Mouse (Mus musculus): ENCODE measurements around the gene Anxa2. TPM values are rescaled to one million over a fixed set of nuclear protein-coding genes. Genes with fewer than 3 reads are reported as not detected.

Gene Anxa2
- polyA plus RNA-seq, 1 experiment from 2014 or later = 251 TPM

- Histone ChIP-seq H3K27me3 (replicated peaks) (no peaks in the 10 kb centered on the region), H3K27ac (replicated peaks) (no peak overlapping the region), H3K9me3 (replicated peaks) (no peaks in the 10 kb centered on the region), H3K4me2 (no peak overlapping the region), H3K4me3 (replicated peaks) (no peak overlapping the region), H3K4me1 (peaks cover 19% of the 10 kb centered on the region), H3K36me3 (no peaks in the 10 kb centered on the region), H3K9ac (replicated peaks) (no peak overlapping the region)
- no peak for ATAC-seq (ENCODE audit: low FRiP score)
- 87% methylated on average over 2 of the region's 2 CpGs for WGBS
Observed at GRCm38 (mm10) chr9:69463046-69463445, 9.6 kb downstream of the Anxa2 start.

- Histone ChIP-seq H3K4me2 (no peak overlapping the region), H3K9ac (replicated peaks) (no peak overlapping the region), H3K36me3 (no peaks in the 10 kb centered on the region), H3K27me3 (replicated peaks) (no peaks in the 10 kb centered on the region), H3K4me3 (replicated peaks) (no peak overlapping the region), H3K9me3 (replicated peaks) (no peaks in the 10 kb centered on the region), H3K27ac (replicated peaks) (no peak overlapping the region), H3K4me1 (peaks cover 20% of the 10 kb centered on the region)
- 57% methylated on average over 6 of the region's 6 CpGs for WGBS
- ATAC-seq (ENCODE audit: low FRiP score) = no peak
Observed at GRCm38 (mm10) chr9:69464109-69464756, 10.8 kb downstream of the Anxa2 start.

DNA sequence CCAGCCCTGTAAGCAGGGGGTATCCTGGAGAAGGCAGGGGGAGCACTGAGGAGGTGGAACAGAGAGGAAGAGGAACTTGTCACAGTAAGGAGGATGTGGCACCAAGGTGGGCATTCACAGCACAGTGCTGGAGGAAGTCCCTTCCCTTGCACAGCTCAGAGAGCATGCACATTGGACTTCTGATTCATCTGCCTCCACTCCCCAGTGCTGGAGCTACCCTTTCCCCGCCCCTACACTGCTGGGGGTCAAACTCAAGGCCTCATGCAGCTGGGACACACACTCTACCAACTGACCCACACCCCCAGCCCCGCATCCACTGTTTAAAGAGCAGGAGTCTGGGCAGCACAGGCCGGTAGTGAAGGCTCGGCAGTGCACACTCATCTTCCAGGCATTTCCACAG is 12.7 kb downstream of the Anxa2 start:
- no peak for ATAC-seq (ENCODE audit: low FRiP score)

GRCm38 (mm10) chr9:69467310-69467939 is 14.0 kb downstream of the Anxa2 start:
- Histone ChIP-seq H3K36me3 (no peaks in the 10 kb centered on the region), H3K27me3 (replicated peaks) (no peaks in the 10 kb centered on the region), H3K4me3 (replicated peaks) (no peak overlapping the region), H3K9me3 (replicated peaks) (no peaks in the 10 kb centered on the region), H3K4me1 (peaks cover 38% of the 10 kb centered on the region), H3K4me2 (no peak overlapping the region), H3K27ac (replicated peaks) (0 out of 2 replicates have a peak overlapping the region, but pooled peaks have one; percentile 2), H3K9ac (replicated peaks) (no peak overlapping the region)
- ATAC-seq (ENCODE audit: low FRiP score) = no peak
- 68% methylated on average over 10 of the region's 10 CpGs for WGBS

More for the DNA sequence above, 12.7 kb downstream of the Anxa2 start:
- H3K4me2 ChIP-seq = no peak overlapping the region
- H3K4me3 ChIP-seq (replicated peaks) = no peak overlapping the region
- H3K27ac ChIP-seq (replicated peaks) = no peak overlapping the region
- no peaks in the 10 kb centered on the region for H3K9me3 ChIP-seq (replicated peaks)
- H3K9ac ChIP-seq (replicated peaks) = no peak overlapping the region
- H3K36me3 ChIP-seq = no peaks in the 10 kb centered on the region
- 74% methylated on average over 4 of the region's 4 CpGs for WGBS
- H3K27me3 ChIP-seq (replicated peaks) = no peaks in the 10 kb centered on the region
- peaks cover 34% of the 10 kb centered on the region for H3K4me1 ChIP-seq

- no peak for ATAC-seq (ENCODE audit: low FRiP score)
- Histone ChIP-seq H3K9ac (replicated peaks) (no peak overlapping the region), H3K27me3 (replicated peaks) (no peaks in the 10 kb centered on the region), H3K4me1 (peaks cover 39% of the 10 kb centered on the region), H3K4me2 (peak overlapping the region; percentile 22; the same call in 1 of the 2 replicates), H3K27ac (replicated peaks) (no peak overlapping the region), H3K4me3 (replicated peaks) (no peak overlapping the region), H3K36me3 (no peaks in the 10 kb centered on the region), H3K9me3 (replicated peaks) (no peaks in the 10 kb centered on the region)
- 12% methylated on average over 9 of the region's 9 CpGs for WGBS
Observed at GRCm38 (mm10) chr9:69468991-69469390, 15.6 kb downstream of the Anxa2 start.

DNA sequence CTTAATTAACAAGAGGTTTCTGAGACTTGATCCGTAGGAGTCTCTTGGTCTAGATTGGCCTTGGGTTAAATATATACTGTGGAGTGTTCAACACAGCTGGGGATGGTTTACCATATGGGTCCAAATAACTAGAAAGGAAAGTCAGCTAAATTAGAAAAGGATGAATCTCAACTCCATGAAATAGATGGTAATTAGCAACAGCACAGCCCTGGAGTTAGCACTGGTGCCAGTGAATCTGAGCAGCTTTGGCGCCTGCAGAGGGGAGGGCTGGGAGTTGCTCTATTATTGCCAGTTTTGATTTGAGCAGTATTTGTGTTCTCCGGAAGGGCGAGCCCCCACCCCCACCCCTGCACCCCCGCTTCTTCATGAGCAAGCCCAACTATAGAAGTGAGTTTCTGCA is 16.9 kb downstream of the Anxa2 start:
- WGBS = 66% methylated on average over 5 of the region's 5 CpGs
- ATAC-seq (ENCODE audit: low FRiP score) = no peak

GRCm38 (mm10) chr9:69470921-69471320 is 17.5 kb downstream of the Anxa2 start:
- Histone ChIP-seq H3K4me1 (peaks cover 33% of the 10 kb centered on the region), H3K27ac (replicated peaks) (peak overlapping the region; percentile 37; the same call in 1 of the 2 replicates), H3K9me3 (replicated peaks) (no peaks in the 10 kb centered on the region), H3K36me3 (no peaks in the 10 kb centered on the region), H3K4me3 (replicated peaks) (no peak overlapping the region), H3K27me3 (replicated peaks) (no peaks in the 10 kb centered on the region), H3K4me2 (no peak overlapping the region), H3K9ac (replicated peaks) (no peak overlapping the region)
- WGBS = 34% methylated on average over 6 of the region's 6 CpGs
- no peak for ATAC-seq (ENCODE audit: low FRiP score)

More for the DNA sequence above, 16.9 kb downstream of the Anxa2 start:
- H3K9me3 ChIP-seq (replicated peaks) = no peaks in the 10 kb centered on the region
- no peaks in the 10 kb centered on the region for H3K36me3 ChIP-seq
- H3K27ac ChIP-seq (replicated peaks) = 0 out of 2 replicates have a peak overlapping the region, but pooled peaks have one; percentile 37
- peaks cover 33% of the 10 kb centered on the region for H3K4me1 ChIP-seq
- no peak overlapping the region for H3K9ac ChIP-seq (replicated peaks)
- H3K4me2 ChIP-seq = no peak overlapping the region
- no peak overlapping the region for H3K4me3 ChIP-seq (replicated peaks)
- H3K27me3 ChIP-seq (replicated peaks) = no peaks in the 10 kb centered on the region

DNA sequence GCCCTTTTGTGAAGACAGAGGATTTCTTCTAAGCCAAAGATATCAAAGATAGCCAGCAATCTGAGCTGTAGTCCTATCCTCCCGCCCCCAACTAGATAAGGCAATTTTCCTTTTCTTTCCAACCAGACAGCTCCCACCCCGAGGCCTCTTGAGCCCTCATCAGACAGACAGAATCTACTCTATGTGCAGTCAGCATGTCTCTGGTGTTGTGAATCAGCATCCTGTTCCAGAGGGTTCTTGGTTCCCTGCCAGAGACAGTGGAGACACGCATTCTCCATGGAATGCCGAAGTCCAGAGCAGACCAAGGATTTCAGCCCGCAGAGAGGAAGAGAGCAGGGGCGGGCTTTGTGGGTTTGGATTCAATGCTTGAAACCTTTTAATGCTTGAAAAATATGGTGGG is 19.3 kb downstream of the Anxa2 start:
- H3K4me2 ChIP-seq = no peak overlapping the region
- H3K27ac ChIP-seq (replicated peaks) = peak overlapping the region; percentile 43; the same call in 1 of the 2 replicates
- H3K9me3 ChIP-seq (replicated peaks) = no peaks in the 10 kb centered on the region
- H3K9ac ChIP-seq (replicated peaks) = no peak overlapping the region
- WGBS = 77% methylated on average over 6 of the region's 6 CpGs
- H3K27me3 ChIP-seq (replicated peaks) = no peaks in the 10 kb centered on the region
- peaks cover 44% of the 10 kb centered on the region for H3K4me1 ChIP-seq
- ATAC-seq (ENCODE audit: low FRiP score) = no peak
- no peaks in the 10 kb centered on the region for H3K36me3 ChIP-seq
- no peak overlapping the region for H3K4me3 ChIP-seq (replicated peaks)

DNA sequence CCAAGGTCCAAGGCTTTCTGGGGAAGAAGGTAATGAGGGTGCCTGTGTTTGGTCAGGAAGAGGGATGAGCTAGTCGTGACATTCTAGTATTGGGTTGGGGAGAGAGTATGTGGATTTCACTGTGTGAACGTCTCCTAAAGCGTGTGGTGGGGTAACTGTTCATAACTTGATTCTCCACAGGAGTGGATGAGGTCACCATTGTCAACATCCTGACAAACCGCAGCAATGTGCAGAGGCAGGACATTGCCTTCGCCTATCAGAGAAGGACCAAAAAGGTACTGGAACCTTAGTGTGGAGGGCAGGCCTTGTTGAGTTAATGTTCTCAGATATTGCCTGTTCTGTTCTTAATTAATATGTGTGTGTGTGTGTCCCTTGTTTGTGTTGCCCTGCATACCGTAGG is 22.5 kb downstream of the Anxa2 start:
- Histone ChIP-seq H3K4me3 (replicated peaks) (no peak overlapping the region), H3K4me1 (peaks cover 23% of the 10 kb centered on the region), H3K27me3 (replicated peaks) (no peaks in the 10 kb centered on the region), H3K36me3 (no peaks in the 10 kb centered on the region), H3K4me2 (no peak overlapping the region), H3K27ac (replicated peaks) (no peak overlapping the region), H3K9ac (replicated peaks) (no peak overlapping the region), H3K9me3 (replicated peaks) (no peaks in the 10 kb centered on the region)
- 82% methylated on average over 6 of the region's 6 CpGs for WGBS
- no peak for ATAC-seq (ENCODE audit: low FRiP score)

DNA sequence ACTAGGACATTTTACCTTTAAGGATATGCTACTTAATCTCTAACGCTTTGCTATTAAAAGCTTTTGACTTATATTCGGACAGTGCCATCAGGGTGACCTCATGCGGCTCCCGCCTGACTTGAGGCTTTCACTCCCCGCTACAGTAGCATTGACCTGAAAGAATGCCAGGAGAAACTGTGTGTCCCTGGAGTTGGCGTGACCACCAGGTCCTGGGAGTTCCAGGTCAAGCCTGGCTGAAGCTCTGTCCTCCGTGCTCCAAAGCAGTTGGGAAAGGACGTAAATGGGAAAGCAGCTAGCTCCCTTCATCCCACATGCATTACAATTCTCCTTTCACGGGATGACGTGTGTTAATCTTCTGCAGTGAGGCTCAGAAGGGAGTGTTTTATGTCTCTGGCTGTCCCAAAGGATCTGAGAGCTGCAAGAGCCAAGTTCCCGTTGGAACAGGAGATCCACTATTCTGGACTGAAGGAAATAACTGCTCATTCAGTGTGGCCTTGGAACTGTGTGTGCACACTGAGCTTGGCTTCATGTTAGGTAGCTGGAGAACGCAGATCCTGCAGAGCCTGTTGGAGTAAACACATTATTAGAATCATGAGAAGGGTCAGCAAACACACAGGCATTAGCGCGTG is 23.9 kb downstream of the Anxa2 start:
- WGBS = 51% methylated on average over 14 of the region's 14 CpGs
- no peaks in the 10 kb centered on the region for H3K27me3 ChIP-seq (replicated peaks)

DNA sequence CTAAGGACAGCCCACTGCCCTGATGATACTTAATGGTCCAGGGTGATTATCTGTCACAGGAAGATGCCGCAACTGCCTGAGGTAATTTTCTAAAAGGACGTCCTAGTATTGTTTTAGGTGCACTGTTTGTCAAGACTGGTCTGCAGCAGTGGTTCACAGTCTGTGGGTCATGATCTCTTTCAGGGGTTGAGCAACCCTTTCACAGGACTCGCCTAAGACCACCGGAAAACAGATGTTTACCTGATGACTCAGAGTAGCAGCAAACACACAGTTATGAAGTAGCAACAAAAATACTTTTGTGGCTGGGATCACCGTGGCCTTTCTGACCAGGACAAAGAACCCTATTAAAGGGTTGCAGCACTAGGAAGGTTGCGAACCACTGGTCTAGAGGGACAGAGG is 24.4 kb downstream of the Anxa2 start:
- H3K9me3 ChIP-seq (replicated peaks) = no peaks in the 10 kb centered on the region
- H3K27ac ChIP-seq (replicated peaks) = 0 out of 2 replicates have a peak overlapping the region, but pooled peaks have one; percentile 25
- no peak overlapping the region for H3K4me3 ChIP-seq (replicated peaks)
- H3K4me2 ChIP-seq = no peak overlapping the region
- no peak for ATAC-seq (ENCODE audit: low FRiP score)
- no peaks in the 10 kb centered on the region for H3K27me3 ChIP-seq (replicated peaks)
- 73% methylated on average over 6 of the region's 6 CpGs for WGBS
- H3K36me3 ChIP-seq = no peaks in the 10 kb centered on the region
- no peak overlapping the region for H3K9ac ChIP-seq (replicated peaks)
- peaks cover 14% of the 10 kb centered on the region for H3K4me1 ChIP-seq

More for the DNA sequence above, 23.9 kb downstream of the Anxa2 start:
- Histone ChIP-seq H3K36me3 (no peaks in the 10 kb centered on the region), H3K4me1 (peaks cover 17% of the 10 kb centered on the region), H3K9me3 (replicated peaks) (no peaks in the 10 kb centered on the region), H3K9ac (replicated peaks) (no peak overlapping the region), H3K27ac (replicated peaks) (0 out of 2 replicates have a peak overlapping the region, but pooled peaks have one; percentile 25), H3K4me3 (replicated peaks) (no peak overlapping the region), H3K4me2 (no peak overlapping the region)
- no peak for ATAC-seq (ENCODE audit: low FRiP score)

DNA sequence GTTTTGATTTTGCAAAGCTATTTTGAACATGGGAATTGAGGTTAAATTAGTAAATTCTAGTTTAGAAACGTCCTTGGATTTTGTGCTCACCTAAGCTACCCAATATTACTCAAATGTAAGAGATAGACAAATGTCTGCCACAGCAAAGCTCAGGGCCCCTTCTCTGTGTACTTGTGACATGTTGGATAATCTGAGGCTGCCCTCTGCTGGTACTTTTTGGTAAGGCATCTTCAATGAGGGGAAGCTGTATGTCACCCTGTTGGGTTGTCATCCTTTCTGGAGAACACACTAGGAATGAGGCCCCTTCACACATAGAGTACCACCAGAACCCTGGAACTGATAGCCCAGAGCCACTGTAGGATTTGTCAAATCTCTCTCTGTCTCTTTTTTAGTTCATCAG is 26.9 kb downstream of the Anxa2 start:
- 0 out of 2 replicates have a peak, but pooled peaks have one; percentile 65 for ATAC-seq (ENCODE audit: low FRiP score)
- Histone ChIP-seq H3K27ac (replicated peaks) (no peak overlapping the region), H3K9ac (replicated peaks) (no peak overlapping the region), H3K36me3 (no peaks in the 10 kb centered on the region), H3K4me1 (peaks cover 14% of the 10 kb centered on the region), H3K4me3 (replicated peaks) (no peak overlapping the region), H3K4me2 (no peak overlapping the region), H3K27me3 (replicated peaks) (no peaks in the 10 kb centered on the region), H3K9me3 (replicated peaks) (no peaks in the 10 kb centered on the region)
- 3% methylated on average over 1 of the region's 1 CpGs for WGBS
